Mouse (Mus musculus): Measurements from ENCODE around the gene Rnf168. TPM values are rescaled to one million over a fixed set of nuclear protein-coding genes. Genes with fewer than 3 reads are reported as not detected.

The Rnf168 gene
- polyA plus RNA-seq, 1 experiment from 2014 or later = 28.0 TPM

MicroRNAs within 50 kb of the gene (microRNA counts, 519-probe panel; counts per million panel counts)
- microRNA mmu-miR-1946a = 1,540 counts per million, percentile 8 among the panel's probes with 10 or more counts

Small RNAs within 50 kb of the gene (microRNA-seq; reads per million reads assigned to microRNA genes)
- gene Mir1946a = not detected

Other genes with a start within 250 kb of the Rnf168 start
- gene Pak2, start 198.1 kb upstream of the Rnf168 start, polyA plus RNA-seq (2014; fragmentation: Nextera tagmentation; extraction: Ambion mirVana) = 40.1 and 42.2 TPM in 2 replicates
- 111 and 125 TPM in 2 replicates for gene Pigx, start 177.7 kb upstream of the Rnf168 start, polyA plus RNA-seq (2014; fragmentation: Nextera tagmentation; extraction: Ambion mirVana)
- 30.0 and 32.3 TPM in 2 replicates for gene Cep19, start 177.7 kb upstream of the Rnf168 start, polyA plus RNA-seq (2014; fragmentation: Nextera tagmentation; extraction: Ambion mirVana)
- gene Nrros, start 111.9 kb upstream of the Rnf168 start, polyA plus RNA-seq (2014; fragmentation: Nextera tagmentation; extraction: Ambion mirVana) = 16.0 and 17.0 TPM in 2 replicates
- gene Bex6, start 97.6 kb upstream of the Rnf168 start, polyA plus RNA-seq (2014; fragmentation: Nextera tagmentation; extraction: Ambion mirVana) = 0.35 TPM in 1 of 2 replicates, not detected in the other
- 8.0 and 8.9 TPM in 2 replicates for gene Fbxo45, start 30.3 kb upstream of the Rnf168 start, polyA plus RNA-seq (2014; fragmentation: Nextera tagmentation; extraction: Ambion mirVana)
- gene Wdr53, start 30.2 kb upstream of the Rnf168 start, polyA plus RNA-seq (2014; fragmentation: Nextera tagmentation; extraction: Ambion mirVana) = 19.7 and 21.3 TPM in 2 replicates
- gene Smco1, start 6.0 kb upstream of the Rnf168 start, polyA plus RNA-seq (2014; fragmentation: Nextera tagmentation; extraction: Ambion mirVana) = not detected in 2 replicates
- 28.4 and 32.4 TPM in 2 replicates for gene Ubxn7, start 54.8 kb downstream of the Rnf168 start, polyA plus RNA-seq (2014; fragmentation: Nextera tagmentation; extraction: Ambion mirVana)
- not detected in 2 replicates for gene Tm4sf19, start 123.0 kb downstream of the Rnf168 start, polyA plus RNA-seq (2014; fragmentation: Nextera tagmentation; extraction: Ambion mirVana)
- gene Tctex1d2, start 142.2 kb downstream of the Rnf168 start, polyA plus RNA-seq (2014; fragmentation: Nextera tagmentation; extraction: Ambion mirVana) = 28.4 and 31.6 TPM in 2 replicates
- 40.3 and 44.3 TPM in 2 replicates for gene Pcyt1a, start 153.5 kb downstream of the Rnf168 start, polyA plus RNA-seq (2014; fragmentation: Nextera tagmentation; extraction: Ambion mirVana)
- gene Slc51a, start 210.4 kb downstream of the Rnf168 start, polyA plus RNA-seq (2014; fragmentation: Nextera tagmentation; extraction: Ambion mirVana) = 1.9 and 2.7 TPM in 2 replicates
- gene Zdhhc19, start 218.8 kb downstream of the Rnf168 start, polyA plus RNA-seq (2014; fragmentation: Nextera tagmentation; extraction: Ambion mirVana) = not detected in 2 replicates

Measured in stomach, embryonic 14.5 days (tissue).